Mouse (Mus musculus) forebrain, embryonic 10.5 days (tissue): Measurements from ENCODE around the gene Fam89b. TPM values are rescaled to one million over a fixed set of nuclear protein-coding genes. Genes with fewer than 3 reads are reported as not detected.

ENCODE experiments used
- DNase-seq: peaks from one replicate; pipeline ENCODE4 v3.0.0-alpha.2; 2017; ENCODE audit warnings: low spot score; ENCODE audit errors: extremely low spot score
- H3K27ac ChIP-seq: fragments of 300-500 bp; sonication (generic); 2 replicates; pipeline ENCODE4 v1.5.1; 2016; ENCODE audit warnings: mild to moderate bottlenecking
- H3K27me3 ChIP-seq: fragments of 300-500 bp; sonication (generic); 2 replicates; pipeline ENCODE4 v1.6.1; 2016; ENCODE audit warnings: mild to moderate bottlenecking; ENCODE audit not compliant: poor library complexity, severe bottlenecking
- H3K36me3 ChIP-seq: fragments of 300-500 bp; sonication (generic); replicated peaks from 2 replicates; pipeline ENCODE4 v1.6.1; 2016; ENCODE audit warnings: mild to moderate bottlenecking, moderate library complexity
- H3K4me1 ChIP-seq: fragments of 300-500 bp; sonication (generic); 2 replicates; pipeline ENCODE4 v1.6.1; 2016
- H3K4me3 ChIP-seq: fragments of 300-500 bp; sonication (generic); 2 replicates; pipeline ENCODE4 v1.5.1; 2016; ENCODE audit warnings: mild to moderate bottlenecking, moderate library complexity
- H3K9me3 ChIP-seq: fragments of 300-500 bp; sonication (generic); 2 replicates; pipeline ENCODE4 v1.6.1; 2016; ENCODE audit warnings: mild to moderate bottlenecking, moderate library complexity
- WGBS: fragments of 180-500 bp; shearing (Covaris S2); methylation state at CpG from one replicate; pipeline ENCODE4 v1.1.7; 2016; 5-methylcytosine and 5-hydroxymethylcytosine counted together
- microRNA-seq: library from miRNA; unstranded; fragments of <30 nt; microRNA quantifications from one replicate; pipeline ENCODE4, GENCODE M21; 2017
- polyA plus RNA-seq: library from polyadenylated mRNA; unstranded; fragments of >200 nt; fragmentation: Nextera tagmentation; extraction: Ambion mirVana; gene quantifications from 2 replicates; pipeline ENCODE4 v1.2.1, GENCODE M21; 2016

The Fam89b gene
- polyA plus RNA-seq, 1 experiment from 2014 or later, result 127 TPM

DNA sequence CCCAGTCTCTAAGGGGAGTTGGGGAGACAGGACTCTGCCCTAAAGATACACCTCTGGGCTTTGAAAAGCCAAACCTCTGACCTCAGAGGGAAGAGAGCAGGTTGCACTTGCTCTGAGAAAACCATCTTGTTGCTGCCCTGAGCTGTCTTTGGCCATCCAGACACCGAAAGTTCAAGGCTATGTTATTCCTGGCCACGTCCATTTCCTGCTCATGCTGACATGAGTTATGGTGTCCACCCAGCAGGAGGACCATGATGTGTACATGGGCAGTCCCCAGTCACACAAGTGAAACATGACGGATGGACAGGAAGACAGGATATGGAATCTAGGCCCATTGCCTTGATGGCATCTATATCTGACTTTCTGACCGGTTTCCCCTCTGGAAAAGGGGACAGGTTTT lies 49.0 kb downstream of the Fam89b start:
- H3K27me3 ChIP-seq, result no peaks in the 10 kb centered on the region
- DNase-seq, result no peak
- H3K4me1 ChIP-seq, result no peaks in the 10 kb centered on the region
- H3K36me3 ChIP-seq, result peaks cover 98% of the 10 kb centered on the region
- no peak overlapping the region for H3K4me3 ChIP-seq
- no peaks in the 10 kb centered on the region for H3K9me3 ChIP-seq
- no peak overlapping the region for H3K27ac ChIP-seq
- WGBS, result 93% methylated on average over 4 of the region's 4 CpGs

Small RNAs within 50 kb of the gene (microRNA-seq; reads per million reads assigned to microRNA genes)
- not detected for gene Mir6987

Other genes with a start within 250 kb of the Fam89b start
- 40.9 and 42.9 TPM in 2 replicates for gene Mus81, start 241.3 kb downstream of the Fam89b start, polyA plus RNA-seq
- 2,991 and 3,010 TPM in 2 replicates for gene Cfl1, start 239.2 kb downstream of the Fam89b start, polyA plus RNA-seq
- not detected in 2 replicates for gene 1700020D05Rik, start 225.9 kb downstream of the Fam89b start, polyA plus RNA-seq
- 7.0 and 7.9 TPM in 2 replicates for gene Snx32, start 219.1 kb downstream of the Fam89b start, polyA plus RNA-seq
- gene Ovol1, start 169.0 kb downstream of the Fam89b start, polyA plus RNA-seq, result 0.37 and 0.52 TPM in 2 replicates
- 2.0 TPM in 2 replicates for gene Ap5b1, start 161.6 kb downstream of the Fam89b start, polyA plus RNA-seq
- gene Rnaseh2c, start 127.8 kb downstream of the Fam89b start, polyA plus RNA-seq, result 187 and 200 TPM in 2 replicates
- 64.9 and 67.9 TPM in 2 replicates for gene Kat5, start 119.4 kb downstream of the Fam89b start, polyA plus RNA-seq
- gene Rela, start 92.2 kb downstream of the Fam89b start, polyA plus RNA-seq, result 30.3 and 31.2 TPM in 2 replicates
- gene Sipa1, start 65.9 kb downstream of the Fam89b start, polyA plus RNA-seq, result 20.9 and 21.1 TPM in 2 replicates
- gene Map3k11, start 40.9 kb downstream of the Fam89b start, polyA plus RNA-seq, result 26.3 and 30.1 TPM in 2 replicates
- gene Pcnx3, start 40.7 kb downstream of the Fam89b start, polyA plus RNA-seq, result 26.8 and 27.1 TPM in 2 replicates
- gene Kcnk7, start 25.3 kb downstream of the Fam89b start, polyA plus RNA-seq, result 0.19 TPM in 1 of 2 replicates, not detected in the other
- 6.6 and 8.4 TPM in 2 replicates for gene Ehbp1l1, start 3.3 kb downstream of the Fam89b start, polyA plus RNA-seq
- 2.6 and 4.9 TPM in 2 replicates for gene Ltbp3, start 11.3 kb upstream of the Fam89b start, polyA plus RNA-seq
- 63.4 and 64.6 TPM in 2 replicates for gene Scyl1, start 41.8 kb upstream of the Fam89b start, polyA plus RNA-seq
- 36.9 and 40.6 TPM in 2 replicates for gene Frmd8, start 145.6 kb upstream of the Fam89b start, polyA plus RNA-seq
- gene Slc25a45, start 148.2 kb upstream of the Fam89b start, polyA plus RNA-seq, result 1.5 and 2.0 TPM in 2 replicates
- gene Tigd3, start 164.5 kb upstream of the Fam89b start, polyA plus RNA-seq, result 9.0 and 9.1 TPM in 2 replicates
- 246 and 247 TPM in 2 replicates for gene Dpf2, start 183.4 kb upstream of the Fam89b start, polyA plus RNA-seq
- gene Cdc42ep2, start 195.2 kb upstream of the Fam89b start, polyA plus RNA-seq, result 1.1 and 1.5 TPM in 2 replicates
- 122 and 126 TPM in 2 replicates for gene Pola2, start 234.5 kb upstream of the Fam89b start, polyA plus RNA-seq